Mouse (Mus musculus): Measurements from ENCODE around the gene Tcp11. TPM values are rescaled to one million over a fixed set of nuclear protein-coding genes. Genes with fewer than 3 reads are reported as not detected.
A peak's percentile ranks its signal among the peaks of the same experiment; 100 is the strongest.

Gene Tcp11
- polyA plus RNA-seq, 1 experiment: not detected

- H3K79me2 ChIP-seq (ENCODE audit: control insufficient read depth, insufficient read depth): no peaks in the 10 kb centered on the region
- no peak overlapping the region for H3K4me3 ChIP-seq (ENCODE audit: insufficient read depth, poor library complexity, severe bottlenecking)
- peaks cover 12% of the 10 kb centered on the region for H3K27me3 ChIP-seq (ENCODE audit: control insufficient read depth, insufficient read depth, insufficient read length)
- no peak overlapping the region for H3ac ChIP-seq (ENCODE audit: control insufficient read depth, insufficient read length, low read depth)
- no peaks in the 10 kb centered on the region for H3K36me3 ChIP-seq (ENCODE audit: control insufficient read depth, insufficient read depth)
- H3K79me3 ChIP-seq (ENCODE audit: low read depth): no peaks in the 10 kb centered on the region
- TF ChIP-seq FOSL1 (IDR thresholded peaks at IDR 0.05; ENCODE audit: insufficient read depth, low read length, poor library complexity, severe bottlenecking) (no peak), CTCF (IDR thresholded peaks at IDR 0.05; ENCODE audit: control insufficient read depth, insufficient read depth, insufficient read length) (no peak)
Measured at GRCm38 (mm10) chr17:28096418-28096817, 16.0 kb upstream of the Tcp11 start.

- Histone ChIP-seq H3K36me3 (ENCODE audit: control insufficient read depth, insufficient read depth) (no peaks in the 10 kb centered on the region), H3K27me3 (ENCODE audit: control insufficient read depth, insufficient read depth, insufficient read length) (peaks cover 12% of the 10 kb centered on the region), H3K79me3 (ENCODE audit: low read depth) (no peaks in the 10 kb centered on the region), H3ac (ENCODE audit: control insufficient read depth, insufficient read length, low read depth) (no peak overlapping the region), H3K4me3 (ENCODE audit: insufficient read depth, poor library complexity, severe bottlenecking) (no peak overlapping the region), H3K79me2 (ENCODE audit: control insufficient read depth, insufficient read depth) (no peaks in the 10 kb centered on the region)
- no peak for TF ChIP-seq USF1 (IDR thresholded peaks at IDR 0.05; ENCODE audit: low read depth)
- no peak for TF ChIP-seq CEBPB (IDR thresholded peaks at IDR 0.05; ENCODE audit: low read depth)
- no peak for TF ChIP-seq CTCF (IDR thresholded peaks at IDR 0.05; ENCODE audit: control insufficient read depth, insufficient read depth, insufficient read length)
- TF ChIP-seq MYOD1 (IDR thresholded peaks at IDR 0.05; ENCODE audit: control insufficient read depth, insufficient read length, low read depth): no peak
- TF ChIP-seq MAX (IDR thresholded peaks at IDR 0.05): no peak
- TF ChIP-seq FOSL1 (IDR thresholded peaks at IDR 0.05; ENCODE audit: insufficient read depth, low read length, poor library complexity, severe bottlenecking): no peak
- TF ChIP-seq MYOG (IDR thresholded peaks at IDR 0.05; ENCODE audit: control insufficient read depth, extremely low read depth, insufficient read length): no peak
Measured at GRCm38 (mm10) chr17:28093837-28094236, 13.4 kb upstream of the Tcp11 start.

GRCm38 (mm10) chr17:28092297-28092696 is 11.9 kb upstream of the Tcp11 start:
- Histone ChIP-seq H3K27me3 (ENCODE audit: control insufficient read depth, insufficient read depth, insufficient read length) (peaks cover 1% of the 10 kb centered on the region), H3K79me2 (ENCODE audit: control insufficient read depth, insufficient read depth) (no peaks in the 10 kb centered on the region), H3K79me3 (ENCODE audit: low read depth) (no peaks in the 10 kb centered on the region), H3K36me3 (ENCODE audit: control insufficient read depth, insufficient read depth) (no peaks in the 10 kb centered on the region), H3K4me3 (ENCODE audit: insufficient read depth, poor library complexity, severe bottlenecking) (no peak overlapping the region), H3ac (ENCODE audit: control insufficient read depth, insufficient read length, low read depth) (no peak overlapping the region)
- TF ChIP-seq MYOG (IDR thresholded peaks at IDR 0.05; ENCODE audit: control insufficient read depth, extremely low read depth, insufficient read length) (no peak), FOSL1 (IDR thresholded peaks at IDR 0.05; ENCODE audit: insufficient read depth, low read length, poor library complexity, severe bottlenecking) (no peak)

GRCm38 (mm10) chr17:28088718-28089117 is 8.3 kb upstream of the Tcp11 start:
- Histone ChIP-seq H3ac (ENCODE audit: control insufficient read depth, insufficient read length, low read depth) (no peak overlapping the region), H3K4me3 (ENCODE audit: insufficient read depth, poor library complexity, severe bottlenecking) (no peak overlapping the region), H3K27me3 (ENCODE audit: control insufficient read depth, insufficient read depth, insufficient read length) (no peaks in the 10 kb centered on the region), H3K79me3 (ENCODE audit: low read depth) (no peaks in the 10 kb centered on the region), H3K36me3 (ENCODE audit: control insufficient read depth, insufficient read depth) (no peaks in the 10 kb centered on the region), H3K79me2 (ENCODE audit: control insufficient read depth, insufficient read depth) (no peaks in the 10 kb centered on the region)
- TF ChIP-seq FOSL1 (IDR thresholded peaks at IDR 0.05; ENCODE audit: insufficient read depth, low read length, poor library complexity, severe bottlenecking) (no peak), MYOG (IDR thresholded peaks at IDR 0.05; ENCODE audit: control insufficient read depth, extremely low read depth, insufficient read length) (no peak), MAX (IDR thresholded peaks at IDR 0.05) (no peak), CTCF (IDR thresholded peaks at IDR 0.05; ENCODE audit: control insufficient read depth, insufficient read depth, insufficient read length) (no peak), MYOD1 (IDR thresholded peaks at IDR 0.05; ENCODE audit: control insufficient read depth, insufficient read length, low read depth) (no peak), CEBPB (IDR thresholded peaks at IDR 0.05; ENCODE audit: low read depth) (no peak), USF1 (IDR thresholded peaks at IDR 0.05; ENCODE audit: low read depth) (no peak)

- H3K27me3 ChIP-seq (ENCODE audit: control insufficient read depth, insufficient read depth, insufficient read length): peaks cover 8% of the 10 kb centered on the region
- H3K36me3 ChIP-seq (ENCODE audit: control insufficient read depth, insufficient read depth): no peaks in the 10 kb centered on the region
- no peak overlapping the region for H3K4me3 ChIP-seq (ENCODE audit: insufficient read depth, poor library complexity, severe bottlenecking)
- no peaks in the 10 kb centered on the region for H3K79me3 ChIP-seq (ENCODE audit: low read depth)
- H3ac ChIP-seq (ENCODE audit: control insufficient read depth, insufficient read length, low read depth): no peak overlapping the region
- no peaks in the 10 kb centered on the region for H3K79me2 ChIP-seq (ENCODE audit: control insufficient read depth, insufficient read depth)
- TF ChIP-seq MAX (IDR thresholded peaks at IDR 0.05) (no peak), FOSL1 (IDR thresholded peaks at IDR 0.05; ENCODE audit: insufficient read depth, low read length, poor library complexity, severe bottlenecking) (no peak), USF1 (IDR thresholded peaks at IDR 0.05; ENCODE audit: low read depth) (no peak), CTCF (IDR thresholded peaks at IDR 0.05; ENCODE audit: control insufficient read depth, insufficient read depth, insufficient read length) (no peak), CEBPB (IDR thresholded peaks at IDR 0.05; ENCODE audit: low read depth) (no peak), MYOG (IDR thresholded peaks at IDR 0.05; ENCODE audit: control insufficient read depth, extremely low read depth, insufficient read length) (no peak), MYOD1 (IDR thresholded peaks at IDR 0.05; ENCODE audit: control insufficient read depth, insufficient read length, low read depth) (no peak)
Measured at GRCm38 (mm10) chr17:28087430-28087829, 7.0 kb upstream of the Tcp11 start.

GRCm38 (mm10) chr17:28084964-28085363 is 4.5 kb upstream of the Tcp11 start:
- no peaks in the 10 kb centered on the region for H3K36me3 ChIP-seq (ENCODE audit: control insufficient read depth, insufficient read depth)

More at GRCm38 (mm10) chr17:28084964-28085363, 4.5 kb upstream of the Tcp11 start:
- no peak for TF ChIP-seq USF1 (IDR thresholded peaks at IDR 0.05; ENCODE audit: low read depth)
- peak; percentile 82 for TF ChIP-seq CTCF (IDR thresholded peaks at IDR 0.05; ENCODE audit: control insufficient read depth, insufficient read depth, insufficient read length)
- no peaks in the 10 kb centered on the region for H3K79me2 ChIP-seq (ENCODE audit: control insufficient read depth, insufficient read depth)
- H3K27me3 ChIP-seq (ENCODE audit: control insufficient read depth, insufficient read depth, insufficient read length): peaks cover 17% of the 10 kb centered on the region
- no peak overlapping the region for H3K4me3 ChIP-seq (ENCODE audit: insufficient read depth, poor library complexity, severe bottlenecking)
- no peak overlapping the region for H3ac ChIP-seq (ENCODE audit: control insufficient read depth, insufficient read length, low read depth)
- no peaks in the 10 kb centered on the region for H3K79me3 ChIP-seq (ENCODE audit: low read depth)

All from C2C12 (cell line).